In genomic region chr6:88017821-88018220, GRCm38 (mm10) we compare ENCODE assay signal across 18 mouse cellular contexts. TPM values are rescaled to one million over a fixed set of nuclear protein-coding genes. Genes with fewer than 3 reads are reported as not detected.
"Had no signal": no experiment of that assay in that cellular context is flagged by ENCODE, and none has a peak within 500 bp of the region (broad histone marks: within the 10 kb centered on the region; RNA-seq: fewer than 3 reads in every experiment).

No protein-coding gene starts in this region.

- ATAC-seq: lung, postnatal 0 days; midbrain, embryonic 13.5 days; midbrain, embryonic 15.5 days had no signal

- H3K27ac ChIP-seq: lung, embryonic 15.5 days; macrophage; midbrain, embryonic 13.5 days; midbrain, embryonic 15.5 days; neural tube, embryonic 12.5 days had no signal

- DNase-seq: lung, adult 2 months; lung, postnatal 14 days; lung, postnatal 36 days; right cerebral cortex, postnatal 14 days; spleen, adult 18-20 months; thymus, adult 18-20 months; thymus, postnatal 14 days; thymus, postnatal 36 days had no signal

- H3K4me2 ChIP-seq: lung, embryonic 15.5 days; midbrain, embryonic 11.5 days; midbrain, embryonic 13.5 days; midbrain, embryonic 15.5 days; neural tube, embryonic 12.5 days had no signal

- H3K9ac ChIP-seq: lung, embryonic 15.5 days; midbrain, embryonic 13.5 days; midbrain, embryonic 15.5 days; neural tube, embryonic 12.5 days had no signal

- H3K9me3 ChIP-seq: lung, embryonic 15.5 days; megakaryocyte, embryonic 14.5 days; midbrain, embryonic 13.5 days; midbrain, embryonic 15.5 days; neural tube, embryonic 12.5 days had no signal

- H3K36me3 ChIP-seq: midbrain, embryonic 15.5 days had no signal

- H3K27me3 ChIP-seq: lung, embryonic 15.5 days; megakaryocyte, embryonic 14.5 days; midbrain, embryonic 13.5 days; midbrain, embryonic 15.5 days; neural tube, embryonic 12.5 days had no signal

- H3K4me3 ChIP-seq: lung, embryonic 15.5 days; megakaryocyte, embryonic 14.5 days; midbrain, embryonic 13.5 days; midbrain, embryonic 15.5 days; neural tube, embryonic 12.5 days had no signal

- H3K4me1 ChIP-seq: lung, embryonic 15.5 days had no signal

RNA-seq across cellular contexts. Expression of gene H1fx, which starts 36.4 kb away (rescaled TPM):
- total RNA-seq: monocyte, adult 5-6 weeks; neutrophil, adult 5-6 weeks had no signal
